Mouse (Mus musculus): ENCODE results near the gene Ogfod2.
A peak's percentile ranks its signal among the peaks of the same experiment; 100 is the strongest.

Gene Ogfod2

DNA sequence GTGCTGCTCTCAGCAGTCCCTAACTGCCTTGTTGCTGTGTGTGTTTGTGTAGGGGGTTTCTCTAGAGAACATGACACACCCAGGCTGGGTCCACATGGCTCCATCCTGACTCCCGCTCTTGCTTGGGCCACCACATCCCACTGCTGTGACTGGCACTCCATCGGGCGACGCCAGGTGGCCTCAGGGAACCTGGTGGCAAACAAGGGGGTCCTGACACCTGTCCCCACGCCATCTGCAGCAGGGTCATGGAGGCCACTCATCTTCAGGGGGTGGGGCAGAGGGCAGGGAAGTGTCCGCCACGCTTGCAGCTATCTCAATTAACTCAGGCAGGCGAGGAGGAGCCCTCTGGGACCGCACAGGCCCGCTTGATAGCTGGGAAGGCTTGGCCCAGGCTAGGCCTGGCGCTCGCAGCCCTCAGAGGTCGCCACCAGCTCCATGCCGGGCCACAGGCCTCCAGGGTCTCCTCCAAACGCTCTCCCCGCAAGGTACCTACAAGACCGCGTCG is 17.0 kb upstream of the Ogfod2 start:
- no peak for DNase-seq (ENCODE audit: low spot score)

DNA sequence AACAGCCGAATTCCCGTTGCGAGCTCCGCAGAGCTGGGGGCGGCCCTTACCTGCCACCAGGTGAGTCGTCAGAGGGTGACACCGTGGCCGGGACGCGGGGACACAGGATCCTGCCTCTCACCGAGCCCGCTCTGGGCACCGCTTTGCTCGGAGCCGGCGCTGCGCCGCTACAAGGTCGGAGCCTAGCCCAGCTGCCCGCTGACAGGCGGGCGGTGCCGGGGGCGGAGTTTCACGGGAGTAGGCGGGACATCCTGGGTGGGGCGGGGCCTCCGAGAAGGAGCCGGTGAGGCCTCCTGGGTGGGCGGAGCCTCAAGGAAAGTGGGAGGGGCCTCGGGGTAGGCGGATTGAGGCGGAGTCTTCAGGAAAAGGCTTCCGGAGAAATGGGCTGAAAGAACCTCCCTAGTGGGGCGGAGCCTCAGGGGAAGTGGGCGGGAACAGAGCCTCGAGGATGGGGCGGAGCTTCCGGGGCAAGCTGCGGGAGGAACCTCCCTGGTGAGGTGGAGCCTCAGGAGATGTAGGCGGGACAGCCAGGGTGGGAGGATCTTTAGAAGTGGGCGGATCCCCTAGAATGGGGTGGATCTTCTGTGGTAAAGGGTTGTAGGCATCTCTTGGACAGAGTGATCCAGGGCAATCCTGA is 16.4 kb upstream of the Ogfod2 start, which contains the start of gene Abcb9:
TSS of gene Abcb9 (minus strand) at position 203 of the 637 bp plus-strand sequence.
- DNase-seq (ENCODE audit: low spot score), result peak; percentile 99

DNA sequence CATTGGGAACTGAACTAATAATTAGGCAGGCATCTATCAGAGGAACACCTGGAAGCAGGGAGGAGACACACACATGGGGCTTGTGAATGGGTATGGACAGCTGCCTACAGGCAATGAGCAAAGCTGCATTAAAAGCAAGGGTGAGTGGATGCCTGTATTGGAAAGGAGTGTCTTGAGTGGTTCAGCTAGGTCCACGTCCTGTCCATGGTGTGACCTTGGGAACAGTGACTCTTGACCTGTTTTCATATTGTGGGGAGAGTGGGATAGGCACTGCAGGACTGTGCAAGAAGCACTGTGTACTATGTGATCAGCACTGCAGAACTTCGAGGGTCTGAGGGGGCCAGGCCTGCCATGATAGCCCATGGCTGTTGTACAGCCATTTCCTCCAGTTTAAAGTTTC is 13.2 kb upstream of the Ogfod2 start:
- no peak for DNase-seq (ENCODE audit: low spot score)

- no peak for DNase-seq (ENCODE audit: low spot score)
Observed at GRCm38 (mm10) chr5:124100128-124101044, 11.7 kb upstream of the Ogfod2 start.

- DNase-seq (ENCODE audit: low spot score), result no peak
Observed at GRCm38 (mm10) chr5:124102326-124102725, 9.8 kb upstream of the Ogfod2 start.

- DNase-seq (ENCODE audit: low spot score), result no peak
Observed at GRCm38 (mm10) chr5:124103020-124103419, 9.1 kb upstream of the Ogfod2 start.

GRCm38 (mm10) chr5:124103552-124103951 is 8.5 kb upstream of the Ogfod2 start:
- DNase-seq (ENCODE audit: low spot score), result no peak

DNA sequence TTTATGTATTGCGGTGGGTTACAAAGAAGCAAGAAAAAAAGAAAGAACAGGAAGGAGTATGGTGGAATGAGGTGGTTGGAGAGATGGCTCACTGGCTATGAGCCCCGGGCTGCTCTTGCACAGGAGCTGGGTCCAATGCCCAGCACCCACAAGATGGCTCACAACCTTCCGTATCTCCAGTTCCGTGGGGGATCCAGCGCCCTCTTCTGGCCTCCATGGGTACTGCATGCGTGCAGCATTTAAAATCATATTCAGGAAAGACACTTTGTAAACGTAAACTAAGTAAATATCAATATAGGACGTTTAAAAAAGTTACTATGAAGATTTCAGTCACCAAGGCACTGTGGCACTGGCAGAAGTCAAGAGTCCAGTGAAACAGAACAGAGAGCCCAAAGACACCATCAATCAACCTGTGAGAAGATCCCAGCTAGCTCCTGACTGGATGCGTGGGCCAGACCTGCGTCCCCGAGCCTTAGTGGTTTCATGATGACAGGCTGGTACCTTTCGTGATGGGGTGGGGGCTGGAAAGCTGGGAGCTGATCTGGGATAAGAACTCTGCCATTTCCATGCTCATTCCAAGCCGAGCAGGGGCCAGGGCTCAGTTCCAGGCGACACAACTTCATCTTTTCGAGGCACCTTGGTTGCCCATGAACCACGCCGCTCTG is 888 bp upstream of the Ogfod2 start:
- peak; percentile 84 for DNase-seq (ENCODE audit: low spot score)

DNA sequence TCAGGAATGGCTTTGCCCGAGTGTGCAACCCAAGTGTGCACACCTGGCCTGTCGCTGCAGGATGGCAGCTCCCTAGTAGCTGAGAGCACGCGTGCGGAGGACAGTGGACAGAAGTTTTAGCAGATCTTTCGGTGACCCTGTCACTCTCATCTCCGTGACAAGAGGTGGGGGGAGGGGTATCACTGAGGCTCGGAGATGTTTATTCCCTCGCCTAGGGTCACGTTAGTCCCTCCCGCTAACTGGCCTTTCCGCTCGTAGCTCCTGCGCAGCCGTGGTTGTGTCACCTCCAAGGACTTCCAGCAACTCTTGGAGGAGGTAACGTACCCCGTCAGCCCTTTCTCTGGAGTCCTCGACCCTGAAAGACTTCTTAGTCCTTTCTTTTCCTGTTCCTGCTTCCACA is 434 bp downstream of the Ogfod2 start:
- DNase-seq (ENCODE audit: low spot score), result no peak

DNA sequence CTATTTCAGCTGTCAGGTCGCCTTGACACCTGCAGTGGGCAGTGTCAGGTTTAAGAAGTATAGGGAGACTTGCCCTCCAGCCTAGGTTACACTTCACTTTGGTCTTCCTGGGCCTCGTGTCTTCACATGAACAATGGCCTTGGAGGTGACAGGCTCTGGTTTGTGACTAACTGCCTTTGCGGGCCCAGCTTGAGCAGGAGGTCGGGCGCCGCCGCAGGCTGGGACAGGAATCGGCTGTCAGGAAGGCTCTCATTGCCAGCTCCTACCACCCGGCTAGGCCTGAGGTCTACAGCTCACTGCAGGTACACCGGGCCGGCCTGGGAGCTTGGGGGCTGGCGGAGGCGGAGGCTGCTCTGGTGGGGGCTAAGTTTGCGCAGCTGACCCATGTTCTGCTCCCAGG is 933 bp downstream of the Ogfod2 start:
- peak; percentile 78 for DNase-seq (ENCODE audit: low spot score)

GRCm38 (mm10) chr5:124114276-124115025 is 2.4 kb downstream of the Ogfod2 start:
- no peak for DNase-seq (ENCODE audit: low spot score)

GRCm38 (mm10) chr5:124115531-124115930 is 3.4 kb downstream of the Ogfod2 start:
- no peak for DNase-seq (ENCODE audit: low spot score)

GRCm38 (mm10) chr5:124115990-124116845 is 4.1 kb downstream of the Ogfod2 start, which contains the start of gene Arl6ip4:
TSS of gene Arl6ip4 (plus strand) at chr5:124116089.
- peak; percentile 85 for DNase-seq (ENCODE audit: low spot score)

DNA sequence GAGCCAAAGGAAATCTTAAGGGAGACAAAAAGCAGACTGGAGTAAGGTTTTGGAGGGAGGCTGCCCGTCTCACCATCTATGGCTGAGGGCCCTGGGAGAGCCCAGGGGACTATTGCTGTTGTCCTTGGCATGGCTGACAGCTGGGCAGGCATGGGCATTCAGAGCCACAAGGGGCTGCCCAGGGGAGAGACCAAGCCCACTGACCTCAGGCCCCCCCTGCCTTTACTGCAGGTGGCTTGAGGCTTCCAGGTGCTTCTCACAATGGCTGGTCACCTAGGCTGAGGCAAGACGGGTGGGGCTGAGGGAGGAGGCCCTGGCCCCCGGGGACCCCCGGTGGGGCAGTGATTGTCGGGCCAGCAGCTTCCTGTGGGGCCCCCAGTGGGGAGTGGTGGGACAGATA is 7.1 kb downstream of the Ogfod2 start:
- DNase-seq (ENCODE audit: low spot score), result peak; percentile 43

DNA sequence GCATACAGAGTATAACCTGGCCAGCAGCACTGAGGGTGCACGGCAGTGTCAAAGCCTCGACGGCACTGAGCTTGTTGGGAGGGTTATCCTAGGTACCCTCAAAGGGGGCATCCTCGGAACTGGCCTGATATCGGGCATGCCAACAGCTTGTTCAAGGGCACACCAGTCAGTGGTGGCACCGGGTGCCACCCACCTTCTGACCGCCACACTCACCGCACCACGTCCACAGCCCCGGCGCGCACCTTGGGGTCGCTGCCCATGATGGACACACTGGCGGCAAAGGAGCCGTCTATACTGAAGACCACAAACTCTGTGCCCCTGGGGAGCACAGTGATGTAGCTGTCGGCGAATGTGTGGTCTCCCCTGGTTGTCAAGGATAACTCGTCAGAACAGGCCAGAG is 10.3 kb downstream of the Ogfod2 start:
- peak; percentile 39 for DNase-seq (ENCODE audit: low spot score)

- no peak for DNase-seq (ENCODE audit: low spot score)
Observed at GRCm38 (mm10) chr5:124125093-124125492, 13.0 kb downstream of the Ogfod2 start.

DNA sequence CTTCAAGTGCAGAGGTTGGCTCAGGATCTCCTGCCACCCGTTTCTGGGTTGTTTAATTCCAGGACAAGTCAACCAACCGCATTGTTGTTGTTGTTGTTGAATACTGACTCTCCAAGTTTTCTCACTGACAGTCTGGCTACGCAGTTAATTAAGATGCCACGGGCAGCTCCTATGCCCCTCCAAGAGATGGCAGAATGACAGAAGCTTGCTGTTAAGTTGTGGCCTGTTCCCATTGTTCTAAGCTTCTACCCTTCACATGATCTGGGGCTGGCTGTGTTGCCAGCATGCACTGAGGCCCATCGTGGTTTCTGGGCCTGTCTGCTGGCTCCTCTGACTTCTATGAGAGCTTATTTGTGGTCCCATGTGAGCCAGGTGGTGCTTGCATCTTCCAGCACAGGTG is 22.2 kb downstream of the Ogfod2 start:
- no peak for DNase-seq (ENCODE audit: low spot score)

DNA sequence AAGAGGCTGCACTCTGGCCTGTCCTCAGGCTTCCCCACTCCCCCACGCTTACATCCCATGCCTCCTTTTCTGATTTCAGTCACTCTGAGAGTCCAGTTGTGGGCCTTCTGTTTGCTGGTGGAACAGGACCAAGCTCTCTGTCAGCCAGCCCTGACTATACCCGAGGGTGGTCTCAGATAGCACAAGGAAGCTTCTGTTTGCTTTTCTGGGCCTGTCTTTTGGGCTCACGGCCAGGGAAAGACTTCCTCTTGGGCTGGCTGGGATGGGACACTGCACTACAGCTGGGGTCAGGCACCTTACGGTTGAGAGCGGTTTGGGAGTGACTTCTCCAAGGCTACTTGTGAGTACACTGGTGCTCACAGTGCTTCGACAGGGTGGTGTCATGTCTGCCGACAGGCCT is 26.0 kb downstream of the Ogfod2 start:
- no peak for DNase-seq (ENCODE audit: low spot score)

- DNase-seq (ENCODE audit: low spot score), result no peak
Observed at GRCm38 (mm10) chr5:124149028-124149427, 36.9 kb downstream of the Ogfod2 start.

DNA sequence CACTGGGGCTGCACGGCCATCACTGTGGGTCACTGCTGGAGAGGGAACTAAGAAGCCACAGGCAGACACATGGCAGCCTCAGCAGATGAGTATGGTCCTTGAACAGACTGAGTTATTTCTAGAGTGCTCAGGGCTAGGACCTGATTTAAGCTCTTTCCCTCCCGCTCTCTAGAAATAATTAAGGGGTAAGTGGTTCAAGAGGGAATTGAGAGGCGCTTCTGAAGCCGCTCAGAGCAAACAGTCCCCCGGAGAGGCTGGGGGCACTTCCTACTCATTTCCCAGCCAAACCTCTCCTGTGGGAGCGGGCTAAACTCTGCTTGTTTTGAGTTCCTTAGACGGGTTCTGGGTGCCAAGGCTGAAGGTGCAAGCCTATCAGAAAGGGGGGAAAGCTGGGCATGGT is 38.8 kb downstream of the Ogfod2 start:
- no peak for DNase-seq (ENCODE audit: low spot score)

DNA sequence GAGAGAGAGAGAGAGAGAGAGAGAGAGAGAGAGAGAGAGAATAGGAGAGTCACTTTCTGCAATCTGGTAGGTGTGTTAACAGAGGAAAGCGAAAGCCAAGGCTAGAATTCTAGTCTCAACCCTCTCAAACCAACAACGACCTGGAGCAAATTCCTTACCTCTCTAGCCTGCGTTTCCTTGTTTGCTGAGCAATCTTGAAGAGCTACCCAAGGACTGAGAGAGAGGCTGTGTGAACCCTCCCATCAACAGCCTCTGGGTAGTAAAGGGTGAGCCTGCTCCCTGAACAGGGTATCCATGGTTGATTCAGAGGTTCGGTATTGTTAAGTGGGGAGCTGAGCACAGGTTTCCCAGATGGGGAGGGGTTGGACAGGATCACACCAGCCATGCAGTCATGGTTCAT is 40.6 kb downstream of the Ogfod2 start:
- DNase-seq (ENCODE audit: low spot score), result no peak

All from testis, postnatal 10 days (tissue).